Mouse (Mus musculus) erythroblast, adult 5-6 weeks (primary cell): ENCODE results near the gene Mdm2. TPM values are rescaled to one million over a fixed set of nuclear protein-coding genes. Genes with fewer than 3 reads are reported as not detected.

Experiments used
- ATAC-seq: replicated peaks from 2 replicates; pipeline ENCODE4 v1.8.0; 2016; ENCODE audit warnings: moderate number of reproducible peaks, mild to moderate bottlenecking, moderate TSS enrichment, inconsistent platforms; ENCODE audit not compliant: poor library complexity, low FRiP score, severe bottlenecking
- total RNA-seq, 2 experiments: library from RNA; stranded (forward) in 1 of 2; stranded (reverse) in 1 of 2; fragments of 150-400 nt in 1 of 2; fragments of 200-764, 138-1000 nt in 1 of 2; gene quantifications; 2 replicates each; pipeline versions ENCODE4 v1.2.3 to v1.2.4; 2015 to 2017; ENCODE audit warnings: low replicate concordance in 2 of 2

Gene Mdm2
- total RNA-seq, 2 experiments from 2014 or later, result 28.7 to 29.8 TPM

DNA sequence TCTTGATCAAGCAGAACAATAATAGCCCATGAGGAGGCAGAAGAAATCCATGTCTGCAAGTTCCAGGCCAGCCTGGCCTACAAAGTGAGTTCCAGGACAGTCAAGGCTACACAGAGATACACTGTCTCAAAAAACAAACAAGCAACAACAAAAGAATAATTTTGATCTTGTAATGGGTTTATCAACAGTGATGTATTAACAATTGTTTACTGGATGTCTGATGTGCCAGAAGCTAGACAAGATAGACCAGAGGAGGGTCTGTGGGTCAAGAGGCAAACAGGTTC lies 45.7 kb downstream of the Mdm2 start:
- no peak for ATAC-seq

GRCm38 (mm10) chr10:117664208-117664925 lies 46.2 kb downstream of the Mdm2 start:
- ATAC-seq, result no peak

- ATAC-seq, result no peak
These were observed 46.7 kb downstream of the Mdm2 start for GRCm38 (mm10) chr10:117663865-117664200.

- ATAC-seq, result no peak
These were observed 47.3 kb downstream of the Mdm2 start for GRCm38 (mm10) chr10:117663056-117663864.

DNA sequence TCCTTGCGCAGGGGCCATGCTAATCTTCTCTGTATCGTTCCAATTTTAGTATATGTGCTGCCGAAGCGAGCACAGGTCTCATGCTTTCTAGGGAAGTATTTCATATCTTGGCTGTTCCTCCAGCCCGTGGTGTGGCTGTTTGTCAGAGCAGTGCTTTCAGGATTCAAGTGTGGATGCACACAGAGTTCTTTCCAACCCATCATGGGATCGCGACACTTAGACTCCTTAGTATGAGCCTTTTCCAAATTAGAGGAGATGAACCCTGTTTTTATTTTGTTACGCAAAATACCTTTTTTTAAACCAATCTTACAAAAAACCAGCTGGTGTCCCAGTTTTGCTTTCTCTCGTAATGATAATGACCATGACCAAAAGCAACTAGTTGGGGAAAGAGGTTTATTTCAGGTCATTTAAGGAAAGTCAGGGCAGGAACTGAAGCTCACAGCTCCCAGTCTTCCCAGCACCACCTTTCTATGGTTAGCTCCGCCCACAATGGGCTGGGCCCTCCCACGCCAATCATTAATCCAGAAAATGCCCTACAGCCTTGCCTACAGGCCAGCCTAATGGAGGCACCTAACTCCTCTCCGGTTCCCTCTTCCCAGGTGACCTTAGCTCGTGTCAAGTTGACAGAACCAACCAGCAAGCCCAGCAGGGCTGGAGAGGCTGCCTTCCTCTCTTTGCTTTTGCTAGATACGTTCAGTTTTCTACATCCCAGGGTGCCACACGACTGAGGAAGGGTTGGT lies 48.1 kb downstream of the Mdm2 start:
- no peak for ATAC-seq

GRCm38 (mm10) chr10:117659819-117660218 lies 50.7 kb downstream of the Mdm2 start:
- ATAC-seq, result no peak

GRCm38 (mm10) chr10:117659430-117659813 lies 51.1 kb downstream of the Mdm2 start:
- no peak for ATAC-seq

DNA sequence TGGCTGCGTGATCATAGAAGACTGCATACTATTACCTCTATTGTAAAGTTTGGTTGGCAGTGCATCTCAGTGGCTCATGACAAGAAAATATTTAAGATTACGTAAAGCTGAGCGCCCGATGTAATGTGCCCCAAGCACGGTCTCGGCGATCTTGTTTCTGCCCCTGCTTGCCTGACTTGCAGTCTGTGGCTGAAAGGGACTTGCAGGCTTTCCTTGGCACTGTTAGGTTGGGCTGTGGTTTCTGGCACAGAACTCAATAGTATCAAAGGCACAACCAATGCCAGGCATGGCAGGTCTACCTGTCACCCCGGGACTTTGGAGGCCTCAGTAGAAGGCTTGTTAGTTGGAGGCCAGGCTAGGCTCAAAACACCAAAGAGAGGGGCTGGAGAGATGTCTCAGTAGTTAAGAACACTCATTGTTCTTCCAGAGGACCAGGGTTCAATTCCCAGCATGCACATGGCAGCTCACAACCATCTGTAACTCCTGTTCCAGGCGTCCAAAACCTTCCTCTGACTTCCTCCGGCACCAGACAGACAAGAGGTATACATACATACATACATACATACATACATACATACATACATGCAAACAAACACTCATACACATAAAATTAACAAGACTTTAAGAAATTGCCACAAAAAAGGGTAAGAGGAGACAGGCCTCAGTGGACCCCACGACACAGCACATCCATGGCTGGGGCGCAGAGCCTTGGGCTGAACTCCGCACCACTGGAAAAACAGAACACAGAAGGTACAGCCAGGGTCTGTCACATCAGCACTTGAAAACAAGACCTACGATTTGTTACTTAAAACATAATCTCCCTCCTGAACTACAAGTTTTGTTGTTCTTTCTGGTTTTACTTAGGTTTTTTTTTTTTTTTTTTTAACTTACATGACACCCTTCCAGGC lies 51.8 kb downstream of the Mdm2 start:
- ATAC-seq, result no peak

GRCm38 (mm10) chr10:117657659-117658306 lies 52.8 kb downstream of the Mdm2 start:
- ATAC-seq, result no peak

DNA sequence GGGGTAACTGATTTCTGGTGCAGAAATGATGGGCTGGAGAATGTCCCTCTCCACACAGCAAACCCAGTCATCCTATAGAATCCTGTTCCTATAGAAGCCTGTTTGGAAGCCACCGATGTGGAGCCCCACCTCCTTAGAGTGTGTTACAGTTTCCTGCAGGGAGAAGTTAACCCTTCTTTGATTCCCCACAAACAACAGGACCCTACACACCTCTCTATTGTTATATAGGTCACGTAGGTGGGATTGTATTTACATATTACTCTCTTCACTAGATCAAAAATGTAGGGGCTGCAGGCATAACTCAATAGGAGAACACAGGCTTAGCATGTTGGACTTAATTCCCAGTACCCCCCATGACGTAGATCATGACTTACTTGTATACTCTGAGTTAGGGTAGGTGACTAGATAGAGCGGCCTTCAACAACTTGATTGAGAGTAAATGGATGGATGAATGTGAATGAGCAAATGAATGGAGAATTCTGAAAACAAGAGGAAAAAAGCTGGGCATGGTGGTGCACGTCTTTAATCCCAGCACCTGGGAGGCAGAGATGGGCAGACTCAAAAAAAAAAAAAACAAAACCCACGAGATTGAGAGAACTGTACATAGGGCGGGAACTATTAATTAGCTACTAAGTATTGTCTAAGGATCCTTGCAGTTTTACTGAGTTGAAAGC lies 53.4 kb downstream of the Mdm2 start:
- no peak for ATAC-seq

- ATAC-seq, result no peak
These were observed 53.9 kb downstream of the Mdm2 start for GRCm38 (mm10) chr10:117656662-117656962.

GRCm38 (mm10) chr10:117655908-117656661 lies 54.5 kb downstream of the Mdm2 start:
- ATAC-seq, result no peak

GRCm38 (mm10) chr10:117655460-117655859 lies 55.1 kb downstream of the Mdm2 start:
- ATAC-seq, result no peak

GRCm38 (mm10) chr10:117654576-117655123 lies 55.9 kb downstream of the Mdm2 start:
- ATAC-seq, result no peak

GRCm38 (mm10) chr10:117653779-117654173 lies 56.8 kb downstream of the Mdm2 start:
- ATAC-seq, result no peak

GRCm38 (mm10) chr10:117652930-117653778 lies 57.4 kb downstream of the Mdm2 start:
- ATAC-seq, result no peak

- ATAC-seq, result no peak
These were observed 58.2 kb downstream of the Mdm2 start for GRCm38 (mm10) chr10:117652378-117652774.
